Mouse (Mus musculus) forebrain, embryonic 11.5 days (tissue): Measurements from ENCODE around the gene Slc44a3. TPM values are rescaled to one million over a fixed set of nuclear protein-coding genes. Genes with fewer than 3 reads are reported as not detected.

Source experiments
- ATAC-seq: fragments of 200-750 bp; cut with Nextera tagmentation; replicated peaks from 2 replicates; pipeline ENCODE4 v1.8.0; 2017; ENCODE audit warnings: moderate TSS enrichment; ENCODE audit not compliant: low FRiP score
- DNase-seq: peaks from one replicate; pipeline ENCODE4 v3.0.0-alpha.2; 2017; ENCODE audit warnings: low spot score
- H3K27ac ChIP-seq: fragments of 300-500 bp; sonication (generic); 2 replicates; pipeline ENCODE4 v1.5.1; 2014; ENCODE audit warnings: low read depth, low read length
- H3K27me3 ChIP-seq: fragments of 300-500 bp; sonication (generic); 2 replicates; pipeline ENCODE4 v1.6.1; 2014; ENCODE audit warnings: mild to moderate bottlenecking, low read length, mixed read lengths; ENCODE audit not compliant: control insufficient read depth, insufficient read depth
- H3K36me3 ChIP-seq: fragments of 300-500 bp; sonication (generic); 2 replicates; pipeline ENCODE4 v1.6.1; 2014; ENCODE audit warnings: mild to moderate bottlenecking, low read length, moderate library complexity, mixed read lengths; ENCODE audit not compliant: control insufficient read depth, insufficient read depth
- H3K4me1 ChIP-seq: fragments of 300-500 bp; sonication (generic); replicated peaks from 2 replicates; pipeline ENCODE4 v1.6.1; 2014; ENCODE audit warnings: low read length, mixed read lengths; ENCODE audit not compliant: control insufficient read depth, insufficient read depth
- H3K4me2 ChIP-seq: fragments of 300-500 bp; sonication (generic); 2 replicates; pipeline ENCODE4 v1.6.1; 2014; ENCODE audit warnings: low read depth, mild to moderate bottlenecking, low read length, moderate library complexity, mixed read lengths; ENCODE audit not compliant: severe bottlenecking
- H3K4me3 ChIP-seq: fragments of 300-500 bp; sonication (generic); 2 replicates; pipeline ENCODE4 v1.5.1; 2014; ENCODE audit warnings: low read depth, low read length
- H3K9ac ChIP-seq: fragments of 300-500 bp; sonication (generic); 2 replicates; pipeline ENCODE4 v1.6.1; 2014; ENCODE audit warnings: low read length
- H3K9me3 ChIP-seq: fragments of 300-500 bp; sonication (generic); 2 replicates; pipeline ENCODE4 v1.6.1; 2016; ENCODE audit warnings: low read length, mixed read lengths; ENCODE audit not compliant: control insufficient read depth
- WGBS: fragments of 180-500 bp; shearing (Covaris S2); extraction: QIAGEN DNeasy Blood & Tissue Kit; methylation state at CpG from one replicate; pipeline ENCODE4 v1.1.7; 2014; 5-methylcytosine and 5-hydroxymethylcytosine counted together
- polyA plus RNA-seq: library from polyadenylated mRNA; unstranded; fragments of >200 nt; fragmentation: Nextera tagmentation; extraction: Ambion mirVana; gene quantifications from 2 replicates; pipeline ENCODE4 v1.2.1, GENCODE M21; 2014

Slc44a3 gene
- polyA plus RNA-seq, 1 experiment from 2014 or later, result 1.0 TPM

DNA sequence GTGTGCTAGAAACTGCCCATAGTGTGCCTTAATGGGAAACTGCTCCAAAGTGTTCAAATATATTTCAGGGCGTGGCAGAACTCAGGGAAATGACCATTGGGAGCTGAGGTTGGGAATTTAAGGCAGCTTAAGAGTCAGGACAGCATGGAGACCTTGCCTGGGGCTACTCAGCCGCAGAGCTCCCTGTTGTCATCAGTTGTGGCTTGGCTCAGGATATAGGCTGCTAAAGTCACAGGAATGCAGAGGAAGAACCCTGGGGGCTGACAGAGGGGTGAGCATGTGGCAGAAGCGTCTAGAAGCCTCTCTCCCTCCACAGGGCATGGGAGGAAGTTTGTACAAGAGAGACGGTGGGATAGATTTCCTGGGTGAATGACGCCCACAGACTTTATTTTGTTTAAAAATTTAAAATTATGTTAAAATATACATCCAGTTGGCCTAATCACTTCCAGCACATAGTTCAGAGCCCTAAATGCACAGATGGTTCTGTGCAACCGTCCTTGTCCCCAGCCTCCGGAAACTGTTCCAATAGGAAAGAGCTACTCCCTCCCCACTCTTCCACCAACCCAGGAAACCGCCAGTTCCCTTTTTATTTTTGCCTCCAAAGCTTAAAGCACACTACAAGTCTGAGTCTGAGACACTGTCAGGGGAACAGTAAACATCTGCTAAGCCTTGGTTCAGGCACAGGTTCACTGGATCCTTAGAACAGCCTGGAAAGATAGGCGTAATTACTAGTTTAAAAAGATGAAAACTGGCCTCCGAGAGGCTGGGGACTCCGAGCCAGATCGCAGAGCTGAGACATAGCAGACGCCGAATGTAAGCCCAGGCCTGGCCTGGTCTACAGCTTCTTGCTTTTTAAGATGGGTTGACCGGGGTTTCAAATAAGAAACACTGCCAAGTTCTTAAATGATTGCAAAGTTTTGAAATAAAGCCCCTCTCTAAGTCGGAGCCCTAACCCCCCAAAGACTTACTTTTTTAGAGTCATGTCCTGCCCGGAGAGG is 5.8 kb downstream of the Slc44a3 start:
- H3K36me3 ChIP-seq, result no peaks in the 10 kb centered on the region
- H3K27ac ChIP-seq, result no peak overlapping the region
- no peak overlapping the region for H3K4me3 ChIP-seq
- no peak for DNase-seq
- H3K9me3 ChIP-seq, result no peaks in the 10 kb centered on the region
- no peaks in the 10 kb centered on the region for H3K27me3 ChIP-seq
- 78% methylated on average over 17 of the region's 17 CpGs for WGBS
- H3K9ac ChIP-seq, result no peak overlapping the region
- ATAC-seq, result no peak
- H3K4me1 ChIP-seq, result 0 out of 2 replicates have a peak, but pooled peaks cover 2% of the 10 kb centered on the region
- H3K4me2 ChIP-seq, result no peak overlapping the region

DNA sequence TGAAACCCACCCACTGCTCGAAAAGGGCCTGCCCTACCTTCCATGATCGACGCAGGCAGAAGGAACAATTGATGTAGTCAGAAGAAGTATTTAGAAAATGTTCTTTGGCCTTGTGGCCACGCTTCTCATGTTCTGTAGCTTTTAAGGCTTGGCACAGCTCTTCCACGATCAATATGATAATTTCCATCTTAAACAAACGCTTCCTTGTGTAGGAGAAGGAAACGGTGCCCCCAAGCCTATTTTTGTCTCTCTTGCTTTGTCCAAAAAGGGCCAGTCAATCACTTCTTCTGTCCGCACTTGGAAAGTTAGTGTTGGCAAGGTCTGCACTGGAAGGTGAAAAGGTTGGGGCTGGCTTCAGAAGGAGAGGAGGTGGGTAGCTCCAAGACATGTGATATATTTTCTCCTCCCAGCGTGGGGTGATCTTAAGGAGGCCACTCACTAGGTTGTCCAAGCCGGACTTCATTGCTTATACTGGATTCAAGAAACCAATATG is 10.5 kb downstream of the Slc44a3 start:
- WGBS, result 83% methylated on average over 10 of the region's 10 CpGs
- Histone ChIP-seq H3K4me2 (no peak overlapping the region), H3K27me3 (no peaks in the 10 kb centered on the region), H3K4me3 (no peak overlapping the region), H3K9me3 (no peaks in the 10 kb centered on the region), H3K9ac (no peak overlapping the region), H3K27ac (no peak overlapping the region), H3K4me1 (0 out of 2 replicates have a peak, but pooled peaks cover 2% of the 10 kb centered on the region), H3K36me3 (no peaks in the 10 kb centered on the region)
- no peak for DNase-seq
- ATAC-seq, result no peak

DNA sequence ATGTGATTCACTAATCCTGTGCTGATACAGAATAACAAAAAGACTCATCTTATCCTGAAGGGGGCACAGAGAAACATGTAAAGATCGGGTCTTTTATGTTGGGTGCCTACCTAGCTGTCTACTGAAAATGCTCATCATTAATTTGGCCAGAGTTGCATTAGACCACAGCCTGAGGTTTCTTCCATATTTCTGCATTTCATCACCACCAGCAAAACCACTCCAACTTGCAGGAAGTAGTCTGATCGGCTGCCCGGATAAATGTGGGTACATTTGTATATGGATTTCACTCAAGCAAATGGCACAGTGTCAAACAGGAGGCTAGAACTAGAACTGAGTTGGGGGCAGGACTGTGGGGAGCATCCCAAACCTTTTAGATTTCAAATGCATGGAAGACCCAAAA is 11.1 kb downstream of the Slc44a3 start:
- Histone ChIP-seq H3K9me3 (no peaks in the 10 kb centered on the region), H3K36me3 (no peaks in the 10 kb centered on the region), H3K4me2 (no peak overlapping the region), H3K27ac (no peak overlapping the region), H3K27me3 (no peaks in the 10 kb centered on the region), H3K9ac (no peak overlapping the region), H3K4me1 (0 out of 2 replicates have a peak, but pooled peaks cover 2% of the 10 kb centered on the region), H3K4me3 (no peak overlapping the region)
- WGBS, result 91% methylated on average over 3 of the region's 3 CpGs
- DNase-seq, result no peak
- ATAC-seq, result no peak

DNA sequence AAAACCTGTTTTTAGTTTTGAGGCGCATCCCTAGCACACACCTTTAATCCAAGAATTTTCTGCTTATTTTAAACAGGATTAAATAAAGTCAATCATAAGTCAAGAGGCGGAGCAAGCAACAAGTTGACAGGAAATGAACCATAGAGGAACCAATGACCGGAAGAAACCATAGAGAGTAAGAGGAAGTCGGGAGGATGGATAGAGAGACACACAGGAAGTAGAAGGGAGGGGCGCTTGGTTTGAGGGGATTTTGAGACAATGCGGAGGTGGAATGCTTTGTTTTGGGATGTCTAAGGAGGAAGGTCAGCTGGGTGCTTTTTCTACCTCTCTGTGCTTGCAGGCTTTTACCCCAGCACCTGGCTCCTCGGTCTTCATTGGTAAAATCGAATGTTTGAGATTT is 15.2 kb downstream of the Slc44a3 start:
- Histone ChIP-seq H3K4me3 (no peak overlapping the region), H3K4me1 (no peaks in the 10 kb centered on the region), H3K9ac (no peak overlapping the region), H3K36me3 (no peaks in the 10 kb centered on the region), H3K9me3 (no peaks in the 10 kb centered on the region), H3K27me3 (no peaks in the 10 kb centered on the region), H3K4me2 (no peak overlapping the region), H3K27ac (no peak overlapping the region)
- ATAC-seq (no peak), DNase-seq (no peak)
- WGBS, result 91% methylated on average over 8 of the region's 8 CpGs

DNA sequence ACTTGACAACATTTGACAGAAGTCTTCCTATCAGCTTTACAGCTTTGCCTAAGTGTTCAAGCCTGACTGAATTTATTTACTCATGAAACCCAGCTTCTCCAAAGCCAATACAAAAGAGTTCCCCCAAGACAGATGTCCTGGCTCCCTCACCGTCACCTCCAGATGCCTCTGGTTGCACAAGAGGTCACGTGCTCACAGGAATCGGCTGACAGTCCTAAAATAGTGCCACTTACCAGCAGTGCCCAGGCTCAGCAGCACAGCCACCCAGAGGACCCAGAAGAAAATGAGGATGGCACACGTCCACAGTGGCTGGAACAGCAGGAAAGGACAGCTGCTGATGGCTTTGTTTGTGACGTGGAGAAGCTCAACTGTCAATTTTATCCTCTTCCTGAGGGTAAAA is 23.1 kb downstream of the Slc44a3 start:
- no peak overlapping the region for H3K27ac ChIP-seq
- H3K36me3 ChIP-seq, result no peaks in the 10 kb centered on the region
- no peaks in the 10 kb centered on the region for H3K4me1 ChIP-seq
- no peak overlapping the region for H3K9ac ChIP-seq
- no peak overlapping the region for H3K4me3 ChIP-seq
- 77% methylated on average over 5 of the region's 5 CpGs for WGBS
- no peak overlapping the region for H3K4me2 ChIP-seq
- DNase-seq (no peak), ATAC-seq (no peak)
- no peaks in the 10 kb centered on the region for H3K27me3 ChIP-seq
- no peaks in the 10 kb centered on the region for H3K9me3 ChIP-seq

DNA sequence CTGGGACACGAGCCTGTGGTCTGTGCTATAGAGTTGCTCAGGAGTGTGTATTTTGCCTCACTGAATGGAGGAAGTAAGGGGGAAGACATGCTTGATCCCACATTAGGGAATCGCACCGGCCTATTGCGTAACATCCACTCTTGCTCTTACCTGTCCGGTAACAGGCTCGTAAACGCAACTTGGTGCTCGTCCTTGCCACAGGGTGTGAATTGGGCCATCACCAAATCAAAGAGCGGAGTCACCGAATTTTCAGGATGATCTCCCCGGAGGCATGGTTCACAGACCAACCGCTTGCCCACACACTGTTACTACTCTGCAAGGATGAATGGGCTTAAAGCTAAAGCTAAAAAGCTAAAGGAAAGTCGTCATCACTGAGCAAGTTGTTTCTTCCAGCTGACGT is 24.5 kb downstream of the Slc44a3 start:
- H3K9ac ChIP-seq, result no peak overlapping the region
- ATAC-seq, result no peak
- no peak overlapping the region for H3K4me2 ChIP-seq
- 94% methylated on average over 14 of the region's 14 CpGs for WGBS
- no peak overlapping the region for H3K4me3 ChIP-seq
- H3K4me1 ChIP-seq, result no peaks in the 10 kb centered on the region
- H3K36me3 ChIP-seq, result no peaks in the 10 kb centered on the region
- no peaks in the 10 kb centered on the region for H3K9me3 ChIP-seq
- no peaks in the 10 kb centered on the region for H3K27me3 ChIP-seq
- DNase-seq, result no peak
- H3K27ac ChIP-seq, result no peak overlapping the region

DNA sequence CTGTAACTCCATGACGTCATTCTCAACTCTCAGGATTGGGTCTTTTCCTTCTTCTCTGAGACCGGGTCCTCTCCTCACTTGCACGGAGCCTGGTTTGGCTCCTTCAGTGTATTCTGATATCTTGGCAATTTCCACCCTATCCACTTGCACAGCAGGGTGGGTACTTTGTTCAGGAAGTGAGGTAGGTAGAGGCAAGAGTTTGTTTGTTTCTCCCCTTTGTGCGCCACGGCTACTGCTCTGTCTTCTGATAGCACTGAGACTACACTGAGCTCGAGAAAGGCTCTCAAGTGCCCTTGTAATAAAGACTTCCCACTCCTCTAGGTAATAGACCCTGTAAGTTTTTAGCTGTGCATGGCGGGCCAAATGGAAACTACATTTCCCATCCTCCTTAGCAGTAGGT is 25.4 kb downstream of the Slc44a3 start:
- Histone ChIP-seq H3K27ac (no peak overlapping the region), H3K9me3 (no peaks in the 10 kb centered on the region), H3K9ac (no peak overlapping the region), H3K4me3 (no peak overlapping the region), H3K4me2 (no peak overlapping the region), H3K27me3 (no peaks in the 10 kb centered on the region), H3K4me1 (no peaks in the 10 kb centered on the region), H3K36me3 (no peaks in the 10 kb centered on the region)
- DNase-seq (no peak), ATAC-seq (no peak)
- 83% methylated on average over 7 of the region's 7 CpGs for WGBS

DNA sequence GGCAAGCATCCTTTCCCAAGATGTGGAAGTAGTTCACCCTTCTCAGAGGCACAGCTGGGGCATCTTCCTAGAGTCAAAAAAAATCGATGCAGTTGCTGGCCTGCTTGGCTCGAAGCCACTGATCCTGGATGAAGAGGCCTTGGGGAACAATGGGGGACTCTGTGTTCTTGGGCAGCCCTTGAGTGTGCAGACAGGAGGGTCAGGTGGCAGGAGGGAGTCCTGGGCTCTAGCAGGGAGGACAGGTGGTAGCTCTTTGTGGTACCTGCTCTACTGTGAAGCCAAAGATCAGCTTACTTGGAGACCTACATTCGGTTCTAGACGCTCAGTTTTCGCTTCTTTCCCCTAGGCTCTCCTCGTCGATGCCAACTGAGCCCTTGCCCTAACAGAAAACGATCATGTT is 26.0 kb downstream of the Slc44a3 start:
- H3K9me3 ChIP-seq, result no peaks in the 10 kb centered on the region
- no peaks in the 10 kb centered on the region for H3K27me3 ChIP-seq
- no peak overlapping the region for H3K4me3 ChIP-seq
- no peak overlapping the region for H3K27ac ChIP-seq
- no peaks in the 10 kb centered on the region for H3K4me1 ChIP-seq
- no peak overlapping the region for H3K4me2 ChIP-seq
- WGBS, result 92% methylated on average over 8 of the region's 8 CpGs
- no peak overlapping the region for H3K9ac ChIP-seq
- ATAC-seq (no peak), DNase-seq (no peak)
- no peaks in the 10 kb centered on the region for H3K36me3 ChIP-seq
